Mouse (Mus musculus): Measurements from ENCODE around the gene Psapl1. TPM values are rescaled to one million over a fixed set of nuclear protein-coding genes. Genes with fewer than 3 reads are reported as not detected.
A peak's percentile ranks its signal among the peaks of the same experiment; 100 is the strongest.
"Not testable (repeated sequence)": the region's sequence is repeated elsewhere in the genome, so short reads cannot be mapped to it uniquely, and the experiment has no call there.

Psapl1 gene
- polyA plus RNA-seq, 1 experiment from 2014 or later, result not detected

DNA sequence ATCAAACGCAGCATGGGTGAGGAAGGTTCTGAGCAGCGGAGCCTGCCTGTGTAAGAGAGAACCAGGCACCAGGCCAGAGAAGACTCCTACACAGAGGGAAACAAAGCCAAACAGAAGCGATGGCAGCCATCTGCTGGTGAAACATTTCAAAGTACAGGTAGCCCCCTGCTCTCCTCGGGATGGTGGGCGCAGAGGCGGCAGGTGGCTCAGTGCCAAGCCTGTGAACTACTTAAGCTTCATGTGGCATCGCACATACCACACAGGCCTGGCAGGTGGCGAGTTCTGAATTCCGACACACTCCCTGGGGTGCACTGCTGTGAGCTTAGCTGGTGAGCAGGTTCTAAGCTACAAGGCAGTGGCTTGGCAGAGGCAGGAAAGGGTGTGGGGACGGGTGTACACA, 9.5 kb downstream of the Psapl1 start:
- no peak for ATAC-seq (ENCODE audit: low FRiP score, low read depth)
- peaks cover 15% of the 10 kb centered on the region; the same call in 1 of the 2 replicates for H3K9me3 ChIP-seq
- H3K4me1 ChIP-seq, result no peaks in the 10 kb centered on the region
- H3K9ac ChIP-seq, result no peak overlapping the region
- 87% methylated on average over 10 of the region's 10 CpGs for WGBS
- no peak overlapping the region for H3K27ac ChIP-seq
- H3K27me3 ChIP-seq (replicated peaks), result no peaks in the 10 kb centered on the region
- H3K36me3 ChIP-seq, result no peaks in the 10 kb centered on the region
- H3K4me3 ChIP-seq, result no peak overlapping the region
- no peak overlapping the region for H3K4me2 ChIP-seq (replicated peaks)

DNA sequence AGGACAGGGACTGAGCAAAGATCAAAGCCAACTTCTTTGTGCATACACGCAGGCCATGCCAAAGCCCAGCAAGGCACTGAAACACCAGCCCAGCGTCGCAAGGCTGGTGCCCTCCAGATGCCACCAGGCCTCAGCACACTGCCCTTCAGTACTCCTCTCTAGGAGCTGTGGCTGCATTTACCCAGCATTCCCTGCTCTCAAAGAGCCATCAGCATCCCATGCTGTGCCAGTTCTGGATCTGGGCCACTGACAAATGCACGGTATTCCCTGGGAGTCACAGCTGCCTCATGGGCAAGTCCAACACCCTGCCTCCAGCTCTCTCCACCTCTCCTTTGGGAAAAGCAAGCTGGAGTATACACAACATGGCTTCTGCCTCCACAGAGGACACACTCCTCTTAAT, 16.3 kb downstream of the Psapl1 start:
- H3K9me3 ChIP-seq, result peaks cover 5% of the 10 kb centered on the region; the same call in 1 of the 2 replicates
- no peak overlapping the region for H3K27ac ChIP-seq
- no peak overlapping the region for H3K9ac ChIP-seq
- no peaks in the 10 kb centered on the region for H3K27me3 ChIP-seq (replicated peaks)
- no peaks in the 10 kb centered on the region for H3K36me3 ChIP-seq
- H3K4me3 ChIP-seq, result no peak overlapping the region
- no peak overlapping the region for H3K4me2 ChIP-seq (replicated peaks)
- WGBS, result 74% methylated on average over 4 of the region's 4 CpGs
- ATAC-seq (ENCODE audit: low FRiP score, low read depth), result no peak
- peaks cover 5% of the 10 kb centered on the region; the same call in 1 of the 2 replicates for H3K4me1 ChIP-seq

- Histone ChIP-seq H3K36me3 (no peaks in the 10 kb centered on the region), H3K4me1 (peaks cover 5% of the 10 kb centered on the region; the same call in 1 of the 2 replicates), H3K27me3 (replicated peaks) (no peaks in the 10 kb centered on the region), H3K9me3 (peaks cover 5% of the 10 kb centered on the region; the same call in 1 of the 2 replicates), H3K9ac (no peak overlapping the region), H3K27ac (no peak overlapping the region), H3K4me3 (no peak overlapping the region), H3K4me2 (replicated peaks) (no peak overlapping the region)
- 55% methylated on average over 6 of the region's 6 CpGs for WGBS
- no peak for ATAC-seq (ENCODE audit: low FRiP score, low read depth)
Measured at GRCm38 (mm10) chr5:36220626-36221025, 16.8 kb downstream of the Psapl1 start.

GRCm38 (mm10) chr5:36223787-36224186, 20.0 kb downstream of the Psapl1 start:
- ATAC-seq (ENCODE audit: low FRiP score, low read depth), result no peak
- WGBS, result 69% methylated on average over 6 of the region's 6 CpGs
- no peaks in the 10 kb centered on the region for H3K9me3 ChIP-seq
- H3K9ac ChIP-seq, result no peak overlapping the region
- no peak overlapping the region for H3K27ac ChIP-seq
- H3K36me3 ChIP-seq, result no peaks in the 10 kb centered on the region
- H3K4me2 ChIP-seq (replicated peaks), result no peak overlapping the region
- no peak overlapping the region for H3K4me3 ChIP-seq
- H3K27me3 ChIP-seq (replicated peaks), result no peaks in the 10 kb centered on the region
- peaks cover 18% of the 10 kb centered on the region for H3K4me1 ChIP-seq

GRCm38 (mm10) chr5:36225855-36226254, 22.0 kb downstream of the Psapl1 start:
- Histone ChIP-seq H3K4me3 (no peak overlapping the region), H3K9me3 (no peaks in the 10 kb centered on the region), H3K9ac (no peak overlapping the region), H3K27me3 (replicated peaks) (no peaks in the 10 kb centered on the region), H3K27ac (no peak overlapping the region), H3K36me3 (no peaks in the 10 kb centered on the region), H3K4me1 (peaks cover 22% of the 10 kb centered on the region), H3K4me2 (replicated peaks) (no peak overlapping the region)
- ATAC-seq (ENCODE audit: low FRiP score, low read depth), result no peak
- 68% methylated on average over 7 of the region's 7 CpGs for WGBS

- no peak overlapping the region for H3K4me3 ChIP-seq
- peaks cover 24% of the 10 kb centered on the region for H3K4me1 ChIP-seq
- no peak overlapping the region for H3K27ac ChIP-seq
- no peak overlapping the region for H3K9ac ChIP-seq
- no peaks in the 10 kb centered on the region for H3K27me3 ChIP-seq (replicated peaks)
- no peak overlapping the region for H3K4me2 ChIP-seq (replicated peaks)
- 73% methylated on average over 11 of the region's 11 CpGs for WGBS
- no peaks in the 10 kb centered on the region for H3K36me3 ChIP-seq
- H3K9me3 ChIP-seq, result no peaks in the 10 kb centered on the region
- ATAC-seq (ENCODE audit: low FRiP score, low read depth), result no peak
Measured at GRCm38 (mm10) chr5:36226296-36226695, 22.5 kb downstream of the Psapl1 start.

GRCm38 (mm10) chr5:36228405-36229370, 24.9 kb downstream of the Psapl1 start:
- Histone ChIP-seq H3K4me3 (no peak overlapping the region), H3K36me3 (no peaks in the 10 kb centered on the region), H3K9ac (0 out of 2 replicates have a peak overlapping the region, but pooled peaks have one; percentile 13), H3K27me3 (replicated peaks) (no peaks in the 10 kb centered on the region), H3K9me3 (no peaks in the 10 kb centered on the region), H3K4me2 (replicated peaks) (peak overlapping the region; percentile 18), H3K4me1 (peaks cover 24% of the 10 kb centered on the region), H3K27ac (no peak overlapping the region)
- ATAC-seq (ENCODE audit: low FRiP score, low read depth), result no peak
- WGBS, result 42% methylated on average over 23 of the region's 23 CpGs

- peak; percentile 31; the same call in 1 of the 2 replicates for ATAC-seq (ENCODE audit: low FRiP score, low read depth)
- H3K27ac ChIP-seq, result no peak overlapping the region
Measured at GRCm38 (mm10) chr5:36230301-36230780, 26.5 kb downstream of the Psapl1 start.

DNA sequence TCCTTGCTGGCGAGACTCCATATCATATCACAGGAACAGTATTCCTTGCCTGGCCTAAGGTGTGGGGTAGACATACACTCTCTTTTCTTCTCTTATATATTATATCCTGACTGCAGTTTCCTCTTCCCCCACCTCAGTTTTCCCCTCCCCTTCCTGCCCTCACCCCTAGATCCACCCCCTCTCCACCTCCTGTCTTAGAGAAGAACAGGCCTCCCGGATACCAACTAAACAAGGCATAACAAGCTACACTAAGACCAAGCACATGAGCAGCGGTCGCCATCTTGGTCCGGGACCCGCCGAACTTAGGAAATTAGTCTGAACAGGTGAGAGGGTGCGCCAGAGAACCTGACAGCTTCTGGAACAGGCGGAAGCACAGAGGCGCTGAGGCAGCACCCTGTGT, 33.7 kb downstream of the Psapl1 start:
- not testable (repeated sequence) for H3K9ac ChIP-seq; H3K4me1 ChIP-seq; H3K27ac ChIP-seq; ATAC-seq (ENCODE audit: low FRiP score, low read depth); H3K9me3 ChIP-seq; H3K36me3 ChIP-seq; H3K4me2 ChIP-seq (replicated peaks); H3K27me3 ChIP-seq (replicated peaks); H3K4me3 ChIP-seq
- WGBS, result 98% methylated on average over 8 of the region's 10 CpGs

More at GRCm38 (mm10) chr5:36230301-36230780, 26.5 kb downstream of the Psapl1 start:
- Histone ChIP-seq H3K4me2 (replicated peaks) (no peak overlapping the region), H3K36me3 (no peaks in the 10 kb centered on the region), H3K9me3 (no peaks in the 10 kb centered on the region), H3K9ac (no peak overlapping the region), H3K4me3 (no peak overlapping the region), H3K27me3 (replicated peaks) (no peaks in the 10 kb centered on the region), H3K4me1 (peaks cover 24% of the 10 kb centered on the region)
- WGBS, result 62% methylated on average over 9 of the region's 9 CpGs

DNA sequence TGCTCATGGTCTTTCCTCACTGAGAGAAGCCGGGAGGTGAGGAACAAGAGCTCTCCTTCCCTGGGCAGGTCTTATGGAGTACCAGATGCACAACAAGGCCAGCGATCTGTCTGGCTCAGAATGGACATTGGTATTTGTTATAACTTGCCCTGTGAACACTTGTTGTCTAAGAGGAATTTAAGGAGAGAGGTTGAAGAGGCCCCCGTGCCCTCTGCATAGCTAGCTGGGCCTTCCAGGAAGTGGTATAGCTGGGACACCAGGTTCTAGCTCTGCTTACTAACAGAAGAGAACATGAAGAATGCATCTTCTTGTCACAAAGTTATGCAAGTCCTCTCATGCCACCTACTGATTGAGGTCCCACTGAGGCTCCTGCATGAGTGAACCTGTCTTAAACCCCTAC, 44.2 kb downstream of the Psapl1 start:
- Histone ChIP-seq H3K9ac (no peak overlapping the region), H3K27ac (no peak overlapping the region), H3K27me3 (replicated peaks) (no peaks in the 10 kb centered on the region), H3K4me1 (no peaks in the 10 kb centered on the region), H3K4me2 (replicated peaks) (no peak overlapping the region), H3K36me3 (no peaks in the 10 kb centered on the region), H3K4me3 (no peak overlapping the region), H3K9me3 (no peaks in the 10 kb centered on the region)
- ATAC-seq (ENCODE audit: low FRiP score, low read depth), result no peak
- WGBS, result 92% methylated on average over 3 of the region's 3 CpGs

GRCm38 (mm10) chr5:36252746-36253504, 49.1 kb downstream of the Psapl1 start:
- Histone ChIP-seq H3K27me3 (replicated peaks) (no peaks in the 10 kb centered on the region), H3K4me1 (no peaks in the 10 kb centered on the region), H3K9me3 (no peaks in the 10 kb centered on the region), H3K9ac (no peak overlapping the region), H3K4me2 (replicated peaks) (no peak overlapping the region), H3K4me3 (no peak overlapping the region), H3K27ac (no peak overlapping the region), H3K36me3 (no peaks in the 10 kb centered on the region)
- ATAC-seq (ENCODE audit: low FRiP score, low read depth), result no peak
- WGBS, result 89% methylated on average over 17 of the region's 17 CpGs
